Mouse (Mus musculus) lung, embryonic 16.5 days (tissue): ENCODE results near the gene Prph. TPM values are rescaled to one million over a fixed set of nuclear protein-coding genes. Genes with fewer than 3 reads are reported as not detected.

Source experiments
- ATAC-seq: fragments of 200-750 bp; cut with Nextera tagmentation; 2 replicates; pipeline ENCODE4 v1.8.0; 2017; ENCODE audit warnings: low read depth, mild to moderate bottlenecking, moderate library complexity
- H3K27ac ChIP-seq: fragments of 300-500 bp; sonication (generic); 2 replicates; pipeline ENCODE4 v1.5.1; 2014; ENCODE audit warnings: mild to moderate bottlenecking, control low read depth, low read length
- H3K27me3 ChIP-seq: fragments of 300-500 bp; sonication (generic); 2 replicates; pipeline ENCODE4 v1.6.1; 2014; ENCODE audit warnings: low read depth, low read length, mixed read lengths; ENCODE audit not compliant: control insufficient read depth, insufficient read depth
- H3K36me3 ChIP-seq: fragments of 300-500 bp; sonication (generic); 2 replicates; pipeline ENCODE4 v1.6.1; 2014; ENCODE audit warnings: low read length; ENCODE audit not compliant: control insufficient read depth, insufficient read depth
- H3K4me1 ChIP-seq: fragments of 300-500 bp; sonication (generic); replicated peaks from 2 replicates; pipeline ENCODE4 v1.6.1; 2014; ENCODE audit warnings: low read length, mixed read lengths; ENCODE audit not compliant: control insufficient read depth, insufficient read depth
- H3K4me2 ChIP-seq: fragments of 300-500 bp; sonication (generic); 2 replicates; pipeline ENCODE4 v1.6.1; 2014; ENCODE audit warnings: low read depth, low read length, control low read depth
- H3K4me3 ChIP-seq: fragments of 300-500 bp; sonication (generic); 2 replicates; pipeline ENCODE4 v1.5.1; 2014; ENCODE audit warnings: mild to moderate bottlenecking, low read length, control low read depth
- H3K9ac ChIP-seq: fragments of 300-500 bp; sonication (generic); 2 replicates; pipeline ENCODE4 v1.6.1; 2014; ENCODE audit warnings: low read length, control low read depth
- H3K9me3 ChIP-seq: fragments of 300-500 bp; sonication (generic); 2 replicates; pipeline ENCODE4 v1.6.1; 2016; ENCODE audit warnings: low read length; ENCODE audit not compliant: control insufficient read depth
- WGBS: fragments of 180-500 bp; shearing (Covaris S2); extraction: QIAGEN DNeasy Blood & Tissue Kit; methylation state at CpG from one replicate; pipeline ENCODE4 v1.1.7; 2014; 5-methylcytosine and 5-hydroxymethylcytosine counted together
- polyA plus RNA-seq: library from polyadenylated mRNA; unstranded; fragments of >200 nt; fragmentation: Nextera tagmentation; extraction: Ambion mirVana; gene quantifications from 2 replicates; pipeline ENCODE4 v1.2.1, GENCODE M21; 2015

Prph gene
- 3.9 and 4.5 TPM in 2 replicates for polyA plus RNA-seq

DNA sequence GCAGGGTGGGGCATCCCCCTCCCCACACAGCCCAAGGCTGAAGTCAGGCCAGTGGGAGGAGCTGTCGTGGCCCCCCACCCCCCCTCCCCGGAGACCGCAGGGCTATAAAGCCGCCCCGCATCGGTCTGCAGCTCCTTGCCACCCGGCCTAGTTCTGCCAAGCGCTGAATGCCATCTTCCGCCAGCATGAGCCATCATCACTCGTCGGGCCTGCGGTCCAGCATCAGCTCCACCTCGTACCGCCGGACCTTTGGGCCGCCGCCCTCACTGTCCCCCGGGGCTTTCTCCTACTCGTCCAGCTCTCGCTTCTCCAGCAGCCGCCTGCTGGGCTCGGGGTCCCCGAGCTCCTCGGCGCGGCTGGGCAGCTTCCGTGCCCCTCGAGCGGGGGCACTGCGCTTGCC is at the start of gene Prph:
Prph (plus strand) TSS at position 135 of the 400 bp plus-strand sequence.
- Histone ChIP-seq H3K4me2 (peak within 1 kb of the TSS; percentile 72), H3K27me3 (peaks cover 62% of the 10 kb centered on the region), H3K36me3 (no peaks in the 10 kb centered on the region), H3K4me1 (peaks cover 11% of the 10 kb centered on the region), H3K9ac (peak within 1 kb of the TSS; percentile 45), H3K27ac (no peak within 1 kb of the TSS), H3K4me3 (peak within 1 kb of the TSS; percentile 46), H3K9me3 (no peaks in the 10 kb centered on the region)
- WGBS: 1% methylated on average over 29 of the region's 30 CpGs
- no peak for ATAC-seq

DNA sequence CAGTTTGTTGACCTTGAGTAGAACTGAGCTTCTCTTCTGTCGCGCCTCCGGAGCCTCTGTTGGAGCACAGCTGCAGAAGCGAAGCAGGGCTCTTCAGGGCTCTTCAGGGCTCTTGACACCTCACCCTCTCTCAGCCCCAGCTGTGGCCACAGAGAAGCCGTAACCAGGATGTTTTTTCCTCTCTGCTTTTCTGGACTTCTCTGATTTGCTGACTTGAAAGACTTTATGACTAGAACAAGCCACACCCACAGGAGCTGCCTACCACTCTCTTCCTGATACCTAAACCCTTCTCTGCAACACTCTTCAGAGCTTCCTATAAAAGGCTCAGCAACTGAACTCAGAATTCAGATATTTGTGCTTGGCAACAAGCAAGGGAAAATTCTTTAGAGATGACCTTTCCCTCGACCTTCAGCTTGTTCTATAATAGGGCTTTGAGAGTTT is 46.2 kb upstream of the Prph start:
- Histone ChIP-seq H3K4me2 (no peak overlapping the region), H3K27ac (no peak overlapping the region), H3K4me3 (no peak overlapping the region), H3K9ac (no peak overlapping the region), H3K36me3 (no peaks in the 10 kb centered on the region), H3K9me3 (no peaks in the 10 kb centered on the region), H3K4me1 (peaks cover 3% of the 10 kb centered on the region; the same call in 1 of the 2 replicates), H3K27me3 (no peaks in the 10 kb centered on the region)
- WGBS: 35% methylated on average over 6 of the region's 6 CpGs
- ATAC-seq: peak; percentile 73

DNA sequence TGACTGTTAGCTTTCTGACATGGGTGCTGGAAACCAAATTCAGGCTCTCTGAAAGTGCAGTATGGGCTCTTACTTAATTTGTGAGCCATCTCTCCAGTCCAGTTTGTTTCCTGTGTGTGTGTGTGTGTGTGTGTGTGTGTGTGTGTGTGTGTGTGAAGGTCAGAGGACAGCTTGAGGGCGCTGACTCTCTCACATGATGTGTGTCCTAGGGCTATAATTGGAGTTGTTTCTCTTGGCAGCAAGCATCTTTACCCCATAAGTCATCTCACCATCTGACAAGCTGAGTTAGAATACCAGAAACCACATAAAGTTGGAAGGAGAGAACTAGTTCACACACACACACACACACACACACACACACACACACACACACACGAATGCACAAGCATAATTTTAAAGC is 44.1 kb upstream of the Prph start:
- WGBS: 69% methylated on average over 2 of the region's 2 CpGs
- Histone ChIP-seq H3K27me3 (no peaks in the 10 kb centered on the region), H3K9ac (no peak overlapping the region), H3K9me3 (no peaks in the 10 kb centered on the region), H3K4me2 (no peak overlapping the region), H3K36me3 (no peaks in the 10 kb centered on the region), H3K4me3 (no peak overlapping the region), H3K27ac (no peak overlapping the region), H3K4me1 (peaks cover 3% of the 10 kb centered on the region; the same call in 1 of the 2 replicates)
- ATAC-seq: no peak

DNA sequence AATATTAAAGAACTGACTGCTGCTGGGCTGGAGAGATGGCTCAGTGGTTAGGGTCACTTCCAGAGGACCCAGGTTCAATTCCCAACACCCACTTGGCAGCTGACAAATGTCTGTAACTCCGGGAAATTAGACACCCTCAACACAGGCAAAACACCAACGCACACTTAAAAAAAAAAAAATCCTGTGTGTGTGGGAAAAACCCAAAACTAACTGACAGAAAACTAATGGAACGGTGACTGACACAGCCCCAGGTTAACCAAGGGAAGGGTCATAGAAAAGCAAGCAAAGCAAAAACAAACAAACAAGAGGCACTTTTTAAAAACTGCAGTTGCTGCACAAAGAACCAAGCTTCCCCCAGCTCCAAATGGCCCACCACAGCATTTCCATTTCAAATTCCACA is 43.0 kb upstream of the Prph start:
- Histone ChIP-seq H3K4me3 (no peak overlapping the region), H3K27me3 (no peaks in the 10 kb centered on the region), H3K9ac (no peak overlapping the region), H3K9me3 (no peaks in the 10 kb centered on the region), H3K4me1 (peaks cover 3% of the 10 kb centered on the region; the same call in 1 of the 2 replicates), H3K36me3 (no peaks in the 10 kb centered on the region), H3K4me2 (no peak overlapping the region), H3K27ac (no peak overlapping the region)
- 52% methylated on average over 3 of the region's 3 CpGs for WGBS
- no peak for ATAC-seq

DNA sequence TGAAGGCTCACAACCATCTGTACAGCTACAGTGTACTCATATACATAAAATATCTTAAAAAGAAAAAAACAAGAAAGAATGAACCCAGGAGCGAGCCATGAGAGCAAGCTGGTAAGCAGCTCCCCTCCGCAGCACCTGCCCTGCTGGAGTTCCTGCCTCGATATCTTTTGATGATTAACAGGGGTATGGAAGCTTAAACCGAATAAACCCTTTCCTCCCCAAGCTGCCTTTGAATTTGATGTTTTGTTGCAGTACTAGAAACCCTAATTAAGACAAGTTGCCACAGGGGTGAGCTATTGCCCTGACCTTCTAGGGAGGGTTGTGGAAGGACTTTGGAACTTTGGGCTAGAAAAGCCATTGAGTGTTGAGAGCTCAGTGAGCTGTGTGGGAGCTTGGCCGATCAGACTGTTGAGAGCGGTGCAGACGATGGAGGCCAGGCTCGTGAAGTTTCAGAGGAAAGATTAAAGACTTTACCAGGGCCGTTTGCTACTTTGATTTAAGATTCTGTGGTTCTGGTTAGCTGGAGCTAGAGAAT is 40.4 kb upstream of the Prph start:
- no peak for ATAC-seq
- Histone ChIP-seq H3K36me3 (no peaks in the 10 kb centered on the region), H3K27me3 (no peaks in the 10 kb centered on the region), H3K9ac (no peak overlapping the region), H3K4me2 (no peak overlapping the region), H3K4me3 (no peak overlapping the region), H3K4me1 (no peaks in the 10 kb centered on the region), H3K9me3 (no peaks in the 10 kb centered on the region), H3K27ac (no peak overlapping the region)
- 45% methylated on average over 9 of the region's 9 CpGs for WGBS

DNA sequence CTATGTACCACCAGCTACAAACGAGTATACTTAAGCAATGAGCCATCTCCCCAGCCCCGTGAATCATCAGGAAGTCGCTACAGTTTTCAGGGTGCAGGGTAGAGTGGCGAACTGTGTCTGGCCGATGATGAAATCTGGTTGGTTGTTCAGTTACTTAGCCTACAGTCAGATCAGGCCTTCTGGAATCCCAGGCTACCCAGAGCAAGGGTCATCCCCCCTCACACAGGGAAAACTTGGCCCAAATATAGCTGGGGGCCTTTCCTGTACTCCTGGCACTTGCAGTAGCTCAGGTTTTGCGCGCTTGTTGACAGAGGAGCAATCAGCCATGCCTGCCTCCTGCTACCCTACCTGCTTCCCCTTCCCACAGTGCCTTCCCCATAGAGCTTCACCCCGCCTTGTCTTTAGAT is 37.6 kb upstream of the Prph start:
- 75% methylated on average over 8 of the region's 8 CpGs for WGBS
- H3K27me3 ChIP-seq: no peaks in the 10 kb centered on the region

DNA sequence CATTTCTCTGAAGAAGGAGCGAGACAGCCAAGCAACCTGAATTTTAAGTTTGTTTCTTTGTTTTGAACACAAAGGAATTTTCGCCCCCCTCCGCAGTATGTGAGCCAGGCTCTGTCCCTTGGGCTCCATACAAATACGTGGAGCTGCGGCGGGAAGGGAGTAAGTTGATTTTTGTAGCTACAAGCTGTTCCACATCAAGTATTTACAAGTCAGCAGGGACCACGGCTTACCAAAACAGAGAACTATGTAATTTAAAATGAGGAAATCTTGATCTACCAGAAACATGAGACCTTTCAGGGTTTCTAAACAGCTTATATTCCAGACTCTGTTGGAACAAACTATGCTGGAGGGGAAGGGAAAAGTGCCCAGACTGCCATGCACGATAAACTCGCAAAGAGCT is 37.0 kb upstream of the Prph start:
- H3K4me1 ChIP-seq: no peaks in the 10 kb centered on the region
- no peak overlapping the region for H3K9ac ChIP-seq
- H3K27ac ChIP-seq: no peak overlapping the region
- no peaks in the 10 kb centered on the region for H3K9me3 ChIP-seq
- H3K4me2 ChIP-seq: no peak overlapping the region
- 67% methylated on average over 9 of the region's 9 CpGs for WGBS
- no peaks in the 10 kb centered on the region for H3K36me3 ChIP-seq
- no peaks in the 10 kb centered on the region for H3K27me3 ChIP-seq
- ATAC-seq: no peak
- H3K4me3 ChIP-seq: no peak overlapping the region

More for the DNA sequence above, 37.6 kb upstream of the Prph start:
- no peak overlapping the region for H3K4me2 ChIP-seq
- no peaks in the 10 kb centered on the region for H3K36me3 ChIP-seq
- no peak overlapping the region for H3K4me3 ChIP-seq
- ATAC-seq: no peak
- no peaks in the 10 kb centered on the region for H3K4me1 ChIP-seq
- H3K27ac ChIP-seq: no peak overlapping the region
- H3K9me3 ChIP-seq: no peaks in the 10 kb centered on the region
- no peak overlapping the region for H3K9ac ChIP-seq

DNA sequence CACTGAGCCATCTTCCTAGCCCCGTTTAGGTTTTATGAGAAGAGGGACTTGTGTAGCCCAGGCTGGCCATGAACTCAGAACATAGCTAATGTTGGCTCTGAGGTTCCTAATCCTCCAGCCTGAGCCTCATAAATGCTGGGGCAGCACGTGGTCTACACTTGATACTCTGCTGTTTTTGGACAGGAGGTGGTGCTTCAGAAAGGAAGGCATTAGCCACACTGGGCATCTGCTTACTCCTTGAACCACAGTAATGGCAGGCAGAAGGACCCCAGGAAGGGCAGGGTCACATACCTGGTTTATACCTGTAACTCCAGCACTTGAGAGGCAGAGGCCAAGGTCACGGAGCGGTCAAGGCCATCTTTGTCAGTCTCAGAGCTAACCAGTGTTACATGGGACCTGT is 36.3 kb upstream of the Prph start:
- H3K36me3 ChIP-seq: no peaks in the 10 kb centered on the region
- no peak overlapping the region for H3K4me2 ChIP-seq
- H3K27ac ChIP-seq: no peak overlapping the region
- H3K27me3 ChIP-seq: no peaks in the 10 kb centered on the region
- H3K9ac ChIP-seq: no peak overlapping the region
- ATAC-seq: no peak
- H3K4me1 ChIP-seq: no peaks in the 10 kb centered on the region
- 73% methylated on average over 4 of the region's 4 CpGs for WGBS
- no peaks in the 10 kb centered on the region for H3K9me3 ChIP-seq
- H3K4me3 ChIP-seq: no peak overlapping the region

DNA sequence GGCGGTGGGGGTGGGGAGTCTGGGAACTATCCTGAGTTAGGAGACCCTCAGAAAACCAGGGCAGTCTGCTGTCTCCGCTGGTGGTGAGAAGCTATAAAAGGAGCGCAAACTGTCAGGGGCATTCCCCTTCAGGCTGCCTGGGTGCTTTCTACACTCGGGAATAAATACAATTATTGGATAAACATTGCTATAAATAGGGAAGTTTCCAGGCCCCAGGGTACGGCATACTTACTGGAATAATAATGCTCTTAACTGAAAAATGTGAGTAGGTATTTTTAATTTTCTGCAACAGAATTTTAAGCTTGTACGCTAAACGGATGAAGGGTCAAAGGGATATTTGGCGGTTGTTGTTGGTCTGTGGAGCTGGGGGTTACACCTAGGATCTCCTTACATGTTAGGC is 35.5 kb upstream of the Prph start:
- Histone ChIP-seq H3K4me3 (no peak overlapping the region), H3K4me1 (no peaks in the 10 kb centered on the region), H3K4me2 (peak overlapping the region; percentile 28; the same call in 1 of the 2 replicates), H3K9me3 (no peaks in the 10 kb centered on the region), H3K36me3 (no peaks in the 10 kb centered on the region), H3K27me3 (no peaks in the 10 kb centered on the region), H3K9ac (0 out of 2 replicates have a peak overlapping the region, but pooled peaks have one; percentile 29), H3K27ac (peak overlapping the region; percentile 12; the same call in 1 of the 2 replicates)
- 54% methylated on average over 8 of the region's 8 CpGs for WGBS
- ATAC-seq: no peak; the same call in 1 of the 2 replicates
